Mouse (Mus musculus) lung, embryonic 14.5 days (tissue): Measurements from ENCODE around the gene Pth2. TPM values are rescaled to one million over a fixed set of nuclear protein-coding genes. Genes with fewer than 3 reads are reported as not detected.

Experiments used
- ATAC-seq: fragments of 200-750 bp; cut with Nextera tagmentation; 2 replicates; pipeline ENCODE4 v1.8.0; 2017; ENCODE audit warnings: mild to moderate bottlenecking, moderate TSS enrichment, moderate library complexity; ENCODE audit not compliant: insufficient read depth
- DNase-seq: peaks from one replicate; pipeline ENCODE4 v3.0.0-alpha.2; 2015
- H3K27ac ChIP-seq: fragments of 300-500 bp; sonication (generic); 2 replicates; pipeline ENCODE4 v1.5.1; 2014; ENCODE audit warnings: low read depth, mild to moderate bottlenecking, moderate library complexity
- H3K27me3 ChIP-seq: fragments of 300-500 bp; sonication (generic); 2 replicates; pipeline ENCODE4 v1.6.1; 2014; ENCODE audit warnings: low read length, control low read depth; ENCODE audit not compliant: insufficient read depth
- H3K36me3 ChIP-seq: fragments of 300-500 bp; sonication (generic); 2 replicates; pipeline ENCODE4 v1.6.1; 2014; ENCODE audit warnings: control low read depth; ENCODE audit not compliant: insufficient read depth
- H3K4me1 ChIP-seq: fragments of 300-500 bp; sonication (generic); 2 replicates; pipeline ENCODE4 v1.6.1; 2014; ENCODE audit warnings: antibody characterized with exemption, control low read depth; ENCODE audit not compliant: insufficient read depth
- H3K4me2 ChIP-seq: fragments of 300-500 bp; sonication (generic); 2 replicates; pipeline ENCODE4 v1.6.1; 2014; ENCODE audit warnings: mild to moderate bottlenecking
- H3K4me3 ChIP-seq: fragments of 300-500 bp; sonication (generic); 2 replicates; pipeline ENCODE4 v1.5.1; 2014; ENCODE audit warnings: low read depth, low read length
- H3K9ac ChIP-seq: fragments of 300-500 bp; sonication (generic); 2 replicates; pipeline ENCODE4 v1.6.1; 2014
- H3K9me3 ChIP-seq: fragments of 300-500 bp; sonication (generic); 2 replicates; pipeline ENCODE4 v1.6.1; 2016; ENCODE audit warnings: low read depth, low read length, control low read depth
- CTCF ChIP-seq: IDR thresholded peaks from 2 replicates; pipeline ENCODE4 v1.5.1; 2016; ENCODE audit warnings: antibody characterized with exemption, low read depth
- WGBS: fragments of 180-500 bp; shearing (Covaris S2); extraction: QIAGEN DNeasy Blood & Tissue Kit; methylation state at CpG from one replicate; pipeline ENCODE4 v1.1.7; 2014; 5-methylcytosine and 5-hydroxymethylcytosine counted together
- polyA plus RNA-seq: library from polyadenylated mRNA; unstranded; fragments of >200 nt; fragmentation: Nextera tagmentation; extraction: Ambion mirVana; gene quantifications from 2 replicates; pipeline ENCODE4 v1.2.1, GENCODE M21; 2014

Gene Pth2
- polyA plus RNA-seq, 1 experiment from 2014 or later: not detected

DNA sequence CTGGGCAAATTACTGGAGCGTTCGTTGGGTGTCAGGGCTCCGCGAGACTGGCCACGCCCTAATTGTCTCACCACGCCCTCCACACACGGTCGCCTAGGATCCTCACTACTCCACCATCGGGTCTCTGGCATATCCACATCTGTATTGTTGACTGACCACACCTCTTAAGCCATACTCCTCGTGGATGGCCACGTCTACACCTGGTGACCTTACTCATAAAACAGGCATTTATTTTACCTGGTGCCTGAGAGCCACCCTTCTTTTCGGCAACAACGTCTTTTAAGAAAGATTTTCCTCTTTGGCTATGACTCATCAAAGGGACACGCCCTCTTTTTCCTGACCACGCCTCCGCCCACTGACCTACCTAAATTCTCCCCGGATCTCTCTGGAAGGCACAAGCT is 31.1 kb downstream of the Pth2 start, which contains the start of gene Dkkl1:
Gene Dkkl1, minus strand, starts transcription at position 297 of the 401 bp plus-strand sequence.
- no peak within 1 kb of the TSS for H3K9ac ChIP-seq
- H3K27me3 ChIP-seq: peaks cover 18% of the 10 kb centered on the region; the same call in 1 of the 2 replicates
- no peaks in the 10 kb centered on the region for H3K36me3 ChIP-seq
- H3K4me2 ChIP-seq: peak within 1 kb of the TSS; percentile 40
- peak; percentile 41 for DNase-seq
- ATAC-seq: no peak
- 4% methylated on average over 17 of the region's 17 CpGs for WGBS
- no peak for TF ChIP-seq CTCF
- 0 out of 2 replicates have a peak, but pooled peaks cover 3% of the 10 kb centered on the region for H3K4me1 ChIP-seq
- no peak within 1 kb of the TSS for H3K27ac ChIP-seq
- no peaks in the 10 kb centered on the region for H3K9me3 ChIP-seq
- no peak within 1 kb of the TSS for H3K4me3 ChIP-seq

DNA sequence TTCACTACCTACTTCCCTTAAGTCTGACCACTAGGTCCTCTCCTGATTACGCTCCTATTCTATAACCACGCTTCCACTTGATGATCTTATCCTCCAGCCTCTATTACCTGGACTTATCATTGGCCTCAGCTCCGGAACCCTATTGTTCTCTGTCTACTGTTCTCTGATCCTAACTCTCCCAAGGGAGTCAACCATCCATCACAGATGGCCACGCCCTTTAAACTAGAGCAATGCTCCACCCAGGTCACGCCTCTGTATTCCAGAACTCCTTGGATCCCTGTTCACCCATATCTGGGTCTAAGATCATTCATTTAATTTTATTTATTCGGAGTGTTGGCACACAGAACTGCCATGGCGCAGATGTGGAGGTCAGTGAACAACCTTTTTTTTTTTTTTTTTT is 31.6 kb downstream of the Pth2 start:
- Histone ChIP-seq H3K4me3 (no peak overlapping the region), H3K4me2 (no peak overlapping the region), H3K27ac (no peak overlapping the region), H3K27me3 (peaks cover 18% of the 10 kb centered on the region; the same call in 1 of the 2 replicates), H3K9me3 (no peaks in the 10 kb centered on the region), H3K36me3 (peaks cover 2% of the 10 kb centered on the region; the same call in 1 of the 2 replicates), H3K9ac (no peak overlapping the region), H3K4me1 (peaks cover 7% of the 10 kb centered on the region; the same call in 1 of the 2 replicates)
- TF ChIP-seq CTCF: no peak
- DNase-seq (no peak), ATAC-seq (no peak)
- WGBS: 73% methylated on average over 7 of the region's 7 CpGs

DNA sequence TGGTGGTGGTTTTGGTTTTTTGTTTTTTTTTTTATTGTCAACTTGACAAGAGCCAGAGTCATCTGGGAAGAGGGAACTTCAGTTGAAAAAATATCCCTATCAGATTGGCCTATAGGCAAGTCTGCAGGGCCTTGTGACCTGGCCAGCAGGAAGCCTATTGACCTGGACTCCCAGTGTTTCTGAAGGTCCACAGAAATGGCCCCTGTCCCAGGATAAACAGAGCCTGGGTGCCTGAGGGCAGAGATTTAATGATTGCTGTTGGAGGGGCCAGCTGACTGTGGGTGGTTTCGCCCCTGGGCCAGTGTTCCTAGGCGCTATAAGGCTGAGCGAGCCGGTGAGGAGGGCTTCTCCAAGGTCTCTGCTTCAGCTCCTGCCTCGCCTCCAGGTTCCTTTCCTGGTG is 32.9 kb downstream of the Pth2 start:
- DNase-seq: no peak

DNA sequence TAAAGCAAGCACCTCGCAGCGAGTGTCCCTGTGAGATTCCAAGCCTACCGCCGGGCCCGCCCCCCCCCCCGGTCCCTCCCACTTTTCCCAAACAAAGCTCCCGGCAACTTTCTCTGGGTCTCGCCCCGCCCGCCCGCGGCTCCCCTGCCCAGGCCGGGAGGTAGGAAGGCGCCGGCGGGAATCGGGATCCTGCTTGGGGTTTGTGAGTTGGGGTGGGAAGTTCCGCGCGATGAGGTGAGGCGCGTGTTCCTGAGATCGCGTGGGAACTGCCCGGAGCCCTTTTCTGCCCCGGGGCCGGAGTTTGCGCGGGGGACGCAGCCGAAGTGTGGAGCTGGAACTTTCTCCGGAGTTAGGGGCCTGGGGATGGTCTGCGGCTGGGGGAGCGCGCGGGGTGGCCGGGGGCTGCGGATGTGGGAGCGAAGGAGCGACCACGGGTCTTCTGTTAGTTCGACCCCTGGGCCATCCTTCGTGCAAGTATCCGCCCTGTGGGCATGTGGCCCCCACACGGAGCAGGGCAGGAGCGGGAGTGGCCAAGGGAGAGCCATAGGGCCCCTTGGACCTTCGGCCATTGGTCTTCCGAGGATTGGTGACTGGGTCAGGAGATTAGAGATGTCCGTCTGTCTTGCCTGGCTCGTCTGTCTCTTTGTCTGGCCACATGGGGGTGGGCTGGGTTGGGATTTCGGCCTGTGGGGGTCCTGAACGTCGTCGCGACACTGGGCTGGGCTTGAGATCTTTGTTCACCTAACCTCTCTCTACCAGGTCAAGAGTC is 35.1 kb downstream of the Pth2 start, which contains the start of gene Tead2:
Gene Tead2, plus strand, starts transcription at position 81 of the 769 bp plus-strand sequence.
- H3K9ac ChIP-seq: peak within 1 kb of the TSS; percentile 99
- H3K4me2 ChIP-seq: peak within 1 kb of the TSS; percentile 97
- no peak for TF ChIP-seq CTCF
- ATAC-seq: peak; percentile 75
- peak within 1 kb of the TSS; percentile 89 for H3K4me3 ChIP-seq
- H3K27me3 ChIP-seq: peaks cover 12% of the 10 kb centered on the region; the same call in 1 of the 2 replicates
- H3K36me3 ChIP-seq: peaks cover 37% of the 10 kb centered on the region
- under 1% methylated on average over 54 of the region's 55 CpGs for WGBS
- H3K4me1 ChIP-seq: peaks cover 13% of the 10 kb centered on the region; the same call in 1 of the 2 replicates
- H3K27ac ChIP-seq: peak within 1 kb of the TSS; percentile 99
- DNase-seq: peak; percentile 84
- no peaks in the 10 kb centered on the region for H3K9me3 ChIP-seq

More for the DNA sequence above, 32.9 kb downstream of the Pth2 start:
- Histone ChIP-seq H3K27me3 (peaks cover 18% of the 10 kb centered on the region; the same call in 1 of the 2 replicates), H3K27ac (no peak overlapping the region), H3K36me3 (peaks cover 15% of the 10 kb centered on the region), H3K4me3 (no peak overlapping the region), H3K4me1 (peaks cover 13% of the 10 kb centered on the region; the same call in 1 of the 2 replicates), H3K9me3 (no peaks in the 10 kb centered on the region), H3K9ac (no peak overlapping the region), H3K4me2 (no peak overlapping the region)
- no peak for TF ChIP-seq CTCF
- ATAC-seq: no peak
- WGBS: 54% methylated on average over 5 of the region's 5 CpGs

GRCm38 (mm10) chr7:45216442-45217183 is 35.8 kb downstream of the Pth2 start:
- no peak for TF ChIP-seq CTCF
- Histone ChIP-seq H3K4me2 (peak overlapping the region; percentile 97), H3K36me3 (peaks cover 44% of the 10 kb centered on the region), H3K27ac (peak overlapping the region; percentile 99), H3K4me3 (peak overlapping the region; percentile 89), H3K9ac (peak overlapping the region; percentile 99), H3K9me3 (no peaks in the 10 kb centered on the region), H3K4me1 (peaks cover 13% of the 10 kb centered on the region; the same call in 1 of the 2 replicates), H3K27me3 (peaks cover 4% of the 10 kb centered on the region; the same call in 1 of the 2 replicates)
- DNase-seq: peak; percentile 95
- ATAC-seq: peak; percentile 90
- 2% methylated on average over 13 of the region's 13 CpGs for WGBS

GRCm38 (mm10) chr7:45221680-45222079 is 40.9 kb downstream of the Pth2 start:
- peaks cover 10% of the 10 kb centered on the region; the same call in 1 of the 2 replicates for H3K4me1 ChIP-seq
- H3K4me2 ChIP-seq: no peak overlapping the region
- H3K4me3 ChIP-seq: no peak overlapping the region

More at GRCm38 (mm10) chr7:45221680-45222079, 40.9 kb downstream of the Pth2 start:
- Histone ChIP-seq H3K27me3 (no peaks in the 10 kb centered on the region), H3K27ac (no peak overlapping the region), H3K9ac (no peak overlapping the region), H3K9me3 (no peaks in the 10 kb centered on the region), H3K36me3 (peaks cover 95% of the 10 kb centered on the region)
- no peak for ATAC-seq
- 84% methylated on average over 2 of the region's 2 CpGs for WGBS
- no peak for DNase-seq
- no peak for TF ChIP-seq CTCF
